Mouse (Mus musculus): ENCODE data around the gene Smtnl1. TPM values are rescaled to one million over a fixed set of nuclear protein-coding genes. Genes with fewer than 3 reads are reported as not detected.
"Not testable (repeated sequence)": the region's sequence is repeated elsewhere in the genome, so short reads cannot be mapped to it uniquely, and the experiment has no call there.

Gene Smtnl1
- total RNA-seq, 2 experiments from 2014 or later = 3.8 to 21.0 TPM

- DNase-seq = peak; percentile 36
These were observed 16.8 kb upstream of the Smtnl1 start for GRCm38 (mm10) chr2:84838993-84839980.

- no peak for DNase-seq
These were observed 16.1 kb upstream of the Smtnl1 start, which contains the start of gene Slc43a1 for GRCm38 (mm10) chr2:84838593-84838949. Gene Slc43a1 (plus strand): TSS chr2:84838850.

GRCm38 (mm10) chr2:84837817-84838592, 15.6 kb upstream of the Smtnl1 start:
- DNase-seq = no peak

GRCm38 (mm10) chr2:84837107-84837506, 14.7 kb upstream of the Smtnl1 start:
- DNase-seq = no peak

GRCm38 (mm10) chr2:84831666-84832391, 9.4 kb upstream of the Smtnl1 start:
- DNase-seq = peak; percentile 90

- DNase-seq = peak; percentile 58
These were observed 5.0 kb upstream of the Smtnl1 start for GRCm38 (mm10) chr2:84827283-84827920.

- DNase-seq = peak; percentile 83
These were observed 4.2 kb upstream of the Smtnl1 start, which contains the start of gene Timm10 for GRCm38 (mm10) chr2:84826488-84827282. Gene Timm10 (plus strand): TSS chr2:84826997.

- no peak for DNase-seq
These were observed 785 bp upstream of the Smtnl1 start for GRCm38 (mm10) chr2:84823237-84823636.

- DNase-seq = no peak
These were observed 2.6 kb downstream of the Smtnl1 start for GRCm38 (mm10) chr2:84819861-84820260.

GRCm38 (mm10) chr2:84812676-84813075, 9.8 kb downstream of the Smtnl1 start:
- no peak for DNase-seq

GRCm38 (mm10) chr2:84811880-84812279, 10.6 kb downstream of the Smtnl1 start:
- DNase-seq = no peak

GRCm38 (mm10) chr2:84810886-84811577, 11.4 kb downstream of the Smtnl1 start:
- peak; percentile 90 for DNase-seq

GRCm38 (mm10) chr2:84810526-84810885, 11.9 kb downstream of the Smtnl1 start:
- DNase-seq = no peak

GRCm38 (mm10) chr2:84809330-84809729, 13.1 kb downstream of the Smtnl1 start:
- no peak for DNase-seq

GRCm38 (mm10) chr2:84806546-84806945, 15.9 kb downstream of the Smtnl1 start:
- no peak for DNase-seq

GRCm38 (mm10) chr2:84803963-84804362, 18.5 kb downstream of the Smtnl1 start:
- DNase-seq = no peak

- DNase-seq = not testable (repeated sequence)
These were observed 21.2 kb downstream of the Smtnl1 start for GRCm38 (mm10) chr2:84801223-84801622.

GRCm38 (mm10) chr2:84800304-84800703, 22.1 kb downstream of the Smtnl1 start:
- DNase-seq = no peak

- peak; percentile 76 for DNase-seq
These were observed 23.4 kb downstream of the Smtnl1 start for GRCm38 (mm10) chr2:84799041-84799561.

- peak; percentile 78 for DNase-seq
These were observed 23.9 kb downstream of the Smtnl1 start, which contains the start of gene Ube2l6 for GRCm38 (mm10) chr2:84798493-84798921. Gene Ube2l6 (plus strand): TSS chr2:84798828.
